Mouse (Mus musculus): Measurements from ENCODE around the gene Gm17555. TPM values are rescaled to one million over a fixed set of nuclear protein-coding genes. Genes with fewer than 3 reads are reported as not detected.

The Gm17555 gene
- polyA plus RNA-seq, 1 experiment from 2014 or later, result not detected

- WGBS, result 84% methylated on average over 4 of the region's 4 CpGs
- Histone ChIP-seq H3K9ac (no peak overlapping the region), H3K27me3 (no peaks in the 10 kb centered on the region), H3K4me2 (no peak overlapping the region), H3K9me3 (replicated peaks) (no peaks in the 10 kb centered on the region), H3K36me3 (no peaks in the 10 kb centered on the region), H3K27ac (no peak overlapping the region), H3K4me3 (replicated peaks) (no peak overlapping the region), H3K4me1 (no peaks in the 10 kb centered on the region)
- ATAC-seq (replicated peaks; ENCODE audit: low FRiP score), result no peak
Measured at GRCm38 (mm10) chr2:126236905-126237304, 22.0 kb downstream of the Gm17555 start.

GRCm38 (mm10) chr2:126245446-126245845 is 30.5 kb downstream of the Gm17555 start:
- Histone ChIP-seq H3K4me2 (no peak overlapping the region), H3K36me3 (no peaks in the 10 kb centered on the region), H3K27ac (no peak overlapping the region), H3K9me3 (replicated peaks) (no peaks in the 10 kb centered on the region), H3K4me1 (no peaks in the 10 kb centered on the region), H3K27me3 (no peaks in the 10 kb centered on the region), H3K9ac (no peak overlapping the region), H3K4me3 (replicated peaks) (no peak overlapping the region)
- no peak for ATAC-seq (replicated peaks; ENCODE audit: low FRiP score)
- 35% methylated on average over 2 of the region's 2 CpGs for WGBS

- H3K4me1 ChIP-seq, result no peaks in the 10 kb centered on the region
- H3K9ac ChIP-seq, result no peak overlapping the region
- no peaks in the 10 kb centered on the region for H3K9me3 ChIP-seq (replicated peaks)
- no peak overlapping the region for H3K27ac ChIP-seq
- no peak for ATAC-seq (replicated peaks; ENCODE audit: low FRiP score)
- H3K4me2 ChIP-seq, result no peak overlapping the region
- H3K27me3 ChIP-seq, result no peaks in the 10 kb centered on the region
- H3K4me3 ChIP-seq (replicated peaks), result no peak overlapping the region
- WGBS, result 94% methylated on average over 2 of the region's 2 CpGs
- H3K36me3 ChIP-seq, result no peaks in the 10 kb centered on the region
Measured at GRCm38 (mm10) chr2:126248536-126248935, 33.6 kb downstream of the Gm17555 start.

GRCm38 (mm10) chr2:126252211-126252610 is 37.3 kb downstream of the Gm17555 start:
- Histone ChIP-seq H3K27ac (no peak overlapping the region), H3K9ac (no peak overlapping the region), H3K9me3 (replicated peaks) (no peaks in the 10 kb centered on the region), H3K4me3 (replicated peaks) (no peak overlapping the region), H3K36me3 (no peaks in the 10 kb centered on the region), H3K27me3 (no peaks in the 10 kb centered on the region), H3K4me1 (no peaks in the 10 kb centered on the region), H3K4me2 (no peak overlapping the region)
- no peak for ATAC-seq (replicated peaks; ENCODE audit: low FRiP score)

Other genes with a start within 250 kb of the Gm17555 start
- gene Fgf7, start 180.4 kb upstream of the Gm17555 start, polyA plus RNA-seq (2015; fragmentation: Nextera tagmentation; extraction: Ambion mirVana), result 1.9 TPM in 2 replicates
- not detected in 2 replicates for gene Fam227b, start 63.1 kb upstream of the Gm17555 start, polyA plus RNA-seq (2015; fragmentation: Nextera tagmentation; extraction: Ambion mirVana)
- gene Dtwd1, start 63.0 kb upstream of the Gm17555 start, polyA plus RNA-seq (2015; fragmentation: Nextera tagmentation; extraction: Ambion mirVana), result 25.5 and 25.6 TPM in 2 replicates